Mouse (Mus musculus) thymus, postnatal 36 days (tissue): ENCODE results near the gene Pold4.

Source experiments
- DNase-seq, 2 experiments: peaks; one replicate each; pipeline ENCODE4 v3.0.0; 2022; ENCODE audit warnings: mixed read lengths in 2 of 2

The Pold4 gene

DNA sequence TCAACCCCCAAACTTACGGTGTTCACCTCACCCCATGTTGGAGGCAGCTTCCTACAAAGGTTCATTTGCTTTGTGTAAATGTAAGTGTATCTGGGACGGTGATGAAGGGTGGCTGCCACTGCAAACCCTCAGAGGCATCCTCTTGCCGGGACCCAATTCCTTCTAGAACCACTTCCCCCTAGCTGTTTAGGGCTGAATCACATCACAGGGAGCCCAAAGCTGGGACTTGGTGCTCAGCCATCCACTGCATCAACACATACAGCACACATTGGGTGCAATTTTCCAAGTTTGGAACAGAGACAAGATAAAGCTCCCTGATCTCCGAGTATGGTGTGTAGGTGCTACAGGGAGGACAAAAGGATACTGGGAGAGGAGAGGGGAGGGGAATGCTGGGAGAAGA, 26.8 kb upstream of the Pold4 start:
- no peak for DNase-seq

- peak; percentile 52 to 61 for DNase-seq
Observed at GRCm38 (mm10) chr19:4206971-4207370, 24.7 kb upstream of the Pold4 start.

DNA sequence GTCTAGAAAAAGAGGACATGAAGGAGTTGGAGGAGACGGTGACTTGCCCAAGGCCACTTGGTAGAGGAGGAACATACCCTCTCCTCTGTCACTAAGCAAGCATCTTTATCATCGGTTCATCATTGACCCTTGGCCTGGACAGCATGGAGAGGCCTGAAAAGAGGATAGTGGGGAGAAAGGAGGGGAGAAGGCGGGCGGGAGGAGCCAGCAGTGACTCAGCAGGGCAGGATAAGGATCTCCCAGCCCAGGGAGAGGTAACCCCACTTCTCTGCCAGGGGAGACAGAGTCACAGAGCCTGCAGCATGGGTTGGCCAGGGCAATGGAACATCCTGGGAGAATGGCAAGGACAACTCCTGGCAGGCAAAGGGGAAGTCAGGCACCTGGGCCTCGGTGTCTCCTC, 23.1 kb upstream of the Pold4 start:
- DNase-seq = no peak

- DNase-seq = no peak
Observed at GRCm38 (mm10) chr19:4211891-4212588, 19.7 kb upstream of the Pold4 start.

GRCm38 (mm10) chr19:4213524-4213974, 18.1 kb upstream of the Pold4 start:
- peak in 1 of 2 experiments; percentile 21 for DNase-seq

DNA sequence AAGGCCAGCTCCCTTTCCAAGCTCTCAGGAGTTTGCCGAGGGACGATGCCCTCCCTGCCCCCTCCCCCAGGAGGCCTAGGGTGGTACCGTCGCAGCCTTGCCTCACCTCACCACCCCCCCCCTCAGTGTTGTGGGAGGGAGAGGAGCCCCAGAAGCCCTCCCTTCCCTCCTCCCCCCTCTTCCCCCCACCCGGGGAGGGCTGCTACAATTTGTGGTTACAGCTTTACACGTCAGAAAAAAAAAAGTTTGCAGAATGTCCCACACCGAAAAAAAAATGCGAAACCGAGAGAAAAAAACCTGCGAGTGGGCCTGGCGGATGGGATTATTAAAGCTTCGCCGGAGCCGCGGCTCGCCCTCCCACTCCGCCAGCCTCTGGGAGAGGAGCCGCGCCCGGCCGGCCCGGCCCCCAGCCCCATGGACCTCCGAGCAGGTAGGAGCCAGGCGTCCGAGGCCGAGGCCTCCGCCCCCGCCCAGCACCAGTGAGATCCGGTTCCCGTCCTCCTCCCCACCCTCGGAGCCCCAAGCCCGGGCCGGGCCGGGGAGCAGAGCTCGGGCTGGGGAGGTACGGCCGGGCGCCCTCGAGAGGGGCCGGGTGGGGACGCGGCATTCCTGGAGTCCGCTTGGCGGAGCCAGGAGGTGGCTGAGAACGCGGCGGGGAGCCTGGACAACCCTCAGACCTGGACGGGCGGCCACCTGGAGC, 17.5 kb upstream of the Pold4 start, which contains the start of the genes Clcf1 and AC109138.7:
Clcf1 (plus strand) TSS at position 168 of the 700 bp plus-strand sequence.
AC109138.7 (plus strand) TSS at position 287 of the 700 bp plus-strand sequence.
- DNase-seq = peak; percentile 59 to 66

- DNase-seq = peak in 1 of 2 experiments; percentile 46
Observed at GRCm38 (mm10) chr19:4214771-4215450, 16.8 kb upstream of the Pold4 start.

DNA sequence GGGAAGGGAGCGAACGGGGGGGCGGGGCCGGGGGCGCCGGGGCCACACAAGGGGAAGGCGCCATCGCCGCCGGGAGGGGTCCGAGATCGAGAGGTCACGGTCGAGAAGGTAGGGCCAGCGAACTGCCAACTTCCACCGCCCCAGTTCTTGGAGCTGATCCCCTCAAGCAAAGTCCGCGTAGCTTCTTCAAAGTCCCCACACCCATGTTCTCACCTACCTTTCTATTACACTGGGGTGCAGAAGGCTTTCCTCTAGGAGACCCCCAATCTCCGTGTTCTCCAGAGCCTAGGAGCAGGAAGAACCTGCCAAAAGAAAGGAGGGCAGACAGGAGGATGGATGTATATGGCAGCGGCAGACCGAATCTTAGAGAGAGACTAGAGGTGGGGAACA, 16.3 kb upstream of the Pold4 start:
- DNase-seq = no peak

GRCm38 (mm10) chr19:4216041-4216685, 15.5 kb upstream of the Pold4 start:
- no peak for DNase-seq

DNA sequence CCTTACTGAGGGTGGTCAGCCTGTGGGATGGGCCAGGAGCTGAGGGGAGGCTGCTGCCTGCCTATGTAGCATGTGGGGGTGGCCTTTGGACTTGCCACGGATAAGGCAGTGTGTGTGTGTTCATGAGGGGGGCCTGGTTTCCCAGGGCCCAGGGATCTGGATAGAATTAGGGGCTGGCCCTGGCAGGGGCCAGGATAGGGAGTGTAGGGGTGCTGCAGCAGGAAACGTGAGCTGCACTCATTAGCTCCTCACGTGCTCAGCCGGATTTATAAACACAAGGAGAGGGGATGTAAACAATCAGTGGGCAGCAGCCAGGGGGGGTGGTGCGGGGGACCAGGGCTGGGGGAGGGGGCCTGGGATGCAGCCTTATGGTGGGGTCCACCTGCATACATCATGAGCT, 14.6 kb upstream of the Pold4 start:
- DNase-seq = no peak

- no peak for DNase-seq
Observed at GRCm38 (mm10) chr19:4217855-4218254, 13.8 kb upstream of the Pold4 start.

DNA sequence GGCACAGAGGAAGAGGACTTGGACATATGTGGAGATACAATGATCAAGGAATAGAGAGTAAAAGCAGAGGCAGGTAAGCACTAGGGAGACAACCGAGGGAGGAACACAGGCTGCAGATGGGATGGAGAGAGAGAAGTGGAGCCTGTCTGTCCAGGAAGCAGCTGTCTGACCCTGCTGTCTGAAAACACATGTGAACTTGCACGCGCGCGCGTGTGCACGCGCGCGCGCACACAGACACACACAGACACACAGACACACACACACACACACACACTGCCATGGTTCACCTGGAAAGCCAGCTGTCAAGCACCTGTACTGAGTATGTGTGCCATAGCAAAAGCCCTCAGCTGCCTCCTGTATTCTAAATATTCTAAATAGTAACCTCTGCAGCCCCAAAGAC, 13.4 kb upstream of the Pold4 start:
- DNase-seq = no peak

GRCm38 (mm10) chr19:4218784-4219183, 12.9 kb upstream of the Pold4 start:
- no peak for DNase-seq

DNA sequence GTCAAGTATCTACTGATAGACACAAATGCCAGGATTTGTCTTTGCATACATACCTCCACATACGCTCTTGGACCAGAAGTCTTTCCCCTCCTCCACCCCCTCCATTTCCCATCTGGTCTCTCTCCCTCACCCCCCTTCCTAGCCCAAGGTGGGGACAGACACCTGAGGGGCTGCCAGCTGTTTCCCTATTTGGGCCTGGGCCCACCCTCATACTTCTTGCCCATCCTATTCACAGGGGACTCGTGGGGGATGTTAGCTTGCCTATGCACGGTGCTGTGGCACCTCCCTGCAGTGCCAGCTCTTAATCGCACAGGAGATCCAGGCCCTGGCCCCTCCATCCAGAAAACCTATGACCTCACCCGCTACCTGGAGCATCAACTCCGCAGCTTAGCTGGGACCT, 11.8 kb upstream of the Pold4 start:
- no peak for DNase-seq

GRCm38 (mm10) chr19:4220416-4220815, 11.3 kb upstream of the Pold4 start:
- DNase-seq = no peak

GRCm38 (mm10) chr19:4220957-4221743, 10.5 kb upstream of the Pold4 start:
- DNase-seq = no peak

DNA sequence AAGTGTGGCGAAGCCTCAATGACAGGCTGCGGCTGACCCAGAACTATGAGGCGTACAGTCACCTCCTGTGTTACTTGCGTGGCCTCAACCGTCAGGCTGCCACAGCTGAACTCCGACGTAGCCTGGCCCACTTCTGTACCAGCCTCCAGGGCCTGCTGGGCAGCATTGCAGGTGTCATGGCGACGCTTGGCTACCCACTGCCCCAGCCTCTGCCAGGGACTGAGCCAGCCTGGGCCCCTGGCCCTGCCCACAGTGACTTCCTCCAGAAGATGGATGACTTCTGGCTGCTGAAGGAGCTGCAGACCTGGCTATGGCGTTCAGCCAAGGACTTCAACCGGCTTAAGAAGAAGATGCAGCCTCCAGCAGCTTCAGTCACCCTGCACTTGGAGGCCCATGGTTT, 9.5 kb upstream of the Pold4 start:
- DNase-seq = no peak

DNA sequence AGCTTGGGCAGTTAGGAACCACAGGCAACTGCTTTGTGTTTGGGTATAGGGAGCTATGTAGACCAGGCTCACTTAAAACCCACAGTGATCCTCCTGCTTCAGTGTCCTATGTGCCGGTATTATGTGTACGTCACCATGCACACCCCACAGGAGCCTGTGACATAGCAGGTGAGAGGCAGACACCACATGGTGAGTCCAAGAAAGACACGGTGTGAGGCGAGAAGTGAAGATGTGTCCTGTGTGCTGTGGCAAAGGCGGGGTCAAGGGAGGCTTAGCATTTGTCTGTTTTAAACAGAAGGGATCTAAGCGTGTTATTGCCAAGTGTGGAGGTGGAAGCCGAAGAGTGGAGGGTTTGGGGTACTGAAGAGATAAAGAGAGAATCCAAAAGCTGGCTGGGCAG, 4.9 kb upstream of the Pold4 start:
- no peak for DNase-seq

DNA sequence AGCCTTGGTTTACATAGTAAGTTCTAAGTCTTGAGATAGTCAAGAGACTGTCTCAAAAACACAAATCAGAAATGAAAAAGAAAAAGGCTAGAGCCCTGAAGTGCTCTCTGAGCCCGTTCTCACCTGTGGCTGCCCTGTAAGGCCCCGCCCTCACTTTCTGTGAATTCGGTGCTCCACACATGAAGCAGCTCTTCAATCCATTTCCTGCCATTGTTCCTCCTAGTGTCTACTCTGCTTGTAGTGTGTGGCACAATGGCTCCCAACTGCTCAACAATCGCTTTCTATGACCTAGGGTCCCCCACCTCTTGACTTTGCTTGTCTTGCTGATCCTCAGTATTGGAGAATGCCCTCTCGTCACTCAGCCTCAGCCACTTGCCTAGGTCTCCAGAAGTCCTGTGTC, 4.3 kb upstream of the Pold4 start:
- DNase-seq = no peak

DNA sequence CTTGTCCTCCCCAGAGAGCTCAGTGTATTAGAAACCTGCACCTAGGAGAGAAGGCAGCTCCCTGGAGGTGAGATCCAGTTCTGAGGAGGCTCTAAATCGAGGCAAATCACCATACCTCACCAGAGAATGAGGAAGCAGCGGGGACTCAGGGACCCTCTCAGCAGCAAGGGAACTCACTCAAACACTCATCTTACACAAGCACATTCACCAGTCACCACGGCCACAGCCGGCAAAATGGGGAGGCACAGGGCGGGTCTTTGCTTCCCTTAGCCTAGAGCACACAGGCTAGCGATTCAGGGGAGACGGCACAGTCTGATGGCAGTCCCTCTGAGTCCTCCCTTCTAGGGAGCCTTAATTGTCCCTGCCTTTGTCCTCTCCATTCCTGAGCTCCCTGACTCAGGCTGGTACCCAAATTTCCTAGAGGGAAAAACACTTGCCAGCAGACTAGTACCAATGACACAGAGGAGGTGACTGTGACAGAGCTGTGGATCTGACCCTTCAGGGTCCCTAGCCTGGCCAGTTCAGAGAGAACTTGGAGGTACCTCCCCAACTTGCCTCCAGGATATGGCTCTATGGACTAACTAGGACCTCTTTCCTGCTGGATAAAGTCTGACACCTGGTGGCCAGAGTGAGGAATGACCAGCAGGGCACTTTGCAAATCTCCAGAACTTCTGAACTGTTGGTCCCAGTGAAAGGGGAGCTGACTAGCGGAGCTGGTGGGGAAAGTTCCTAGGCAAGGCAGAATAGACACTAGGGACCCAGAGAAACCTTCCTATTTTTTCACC, 3.6 kb upstream of the Pold4 start:
- peak; percentile 61 to 68 for DNase-seq

DNA sequence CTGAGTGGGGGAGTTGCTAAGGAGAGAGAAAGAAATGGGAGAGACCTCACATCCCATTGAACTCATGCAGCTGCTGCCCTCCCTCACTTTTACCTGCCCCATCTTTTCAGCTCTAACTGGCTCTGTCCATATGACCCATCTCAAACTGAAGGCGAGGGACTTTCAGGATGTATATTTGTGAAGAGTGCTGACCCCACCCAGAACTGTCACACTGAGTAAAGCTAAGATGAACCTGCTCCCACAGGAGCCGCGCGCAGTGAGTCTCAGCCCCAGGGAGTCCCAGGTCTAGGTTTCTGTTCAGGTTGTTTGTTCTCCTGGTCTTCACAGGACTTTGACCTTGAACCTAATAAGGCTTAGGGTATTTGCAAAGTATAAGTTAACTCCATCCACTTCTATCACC, 2.8 kb upstream of the Pold4 start:
- DNase-seq = no peak
